Mouse (Mus musculus): ENCODE data around the gene Csnk1d. TPM values are rescaled to one million over a fixed set of nuclear protein-coding genes. Genes with fewer than 3 reads are reported as not detected.

Gene Csnk1d
- polyA plus RNA-seq, 1 experiment from 2014 or later, result 47.9 TPM

- peaks cover 36% of the 10 kb centered on the region for H3K36me3 ChIP-seq (ENCODE audit: control insufficient read depth, insufficient read depth, low read length)
Measured at GRCm38 (mm10) chr11:120954936-120955335, 36.2 kb downstream of the Csnk1d start.

GRCm38 (mm10) chr11:120951731-120952730 is 39.1 kb downstream of the Csnk1d start:
- peak overlapping the region; percentile 79 for H3K4me2 ChIP-seq
- H3K4me3 ChIP-seq (ENCODE audit: low read depth, low read length), result peak overlapping the region; percentile 67
- H3K4me1 ChIP-seq (ENCODE audit: control insufficient read depth, insufficient read depth, low read length), result peaks cover 43% of the 10 kb centered on the region
- ATAC-seq (replicated peaks; ENCODE audit: insufficient number of reproducible peaks, low FRiP score, low TSS enrichment), result no peak
- 58% methylated on average over 9 of the region's 9 CpGs for WGBS (ENCODE audit: insufficient replicate concordance)
- H3K9ac ChIP-seq (ENCODE audit: low read depth, low read length), result peak overlapping the region; percentile 91
- H3K27me3 ChIP-seq (ENCODE audit: control insufficient read depth, insufficient read depth, low read length), result no peaks in the 10 kb centered on the region; the same call in 1 of the 2 replicates
- H3K27ac ChIP-seq (ENCODE audit: low read depth, low read length), result peak overlapping the region; percentile 62
- H3K36me3 ChIP-seq (ENCODE audit: control insufficient read depth, insufficient read depth, low read length), result peaks cover 16% of the 10 kb centered on the region
- H3K9me3 ChIP-seq (replicated peaks; ENCODE audit: control insufficient read depth, low read length), result no peaks in the 10 kb centered on the region

More at GRCm38 (mm10) chr11:120954936-120955335, 36.2 kb downstream of the Csnk1d start:
- Histone ChIP-seq H3K9ac (ENCODE audit: low read depth, low read length) (no peak overlapping the region), H3K27me3 (ENCODE audit: control insufficient read depth, insufficient read depth, low read length) (no peaks in the 10 kb centered on the region), H3K4me2 (no peak overlapping the region), H3K27ac (ENCODE audit: low read depth, low read length) (no peak overlapping the region), H3K4me1 (ENCODE audit: control insufficient read depth, insufficient read depth, low read length) (peaks cover 66% of the 10 kb centered on the region), H3K4me3 (ENCODE audit: low read depth, low read length) (no peak overlapping the region), H3K9me3 (replicated peaks; ENCODE audit: control insufficient read depth, low read length) (no peaks in the 10 kb centered on the region)
- WGBS (ENCODE audit: insufficient replicate concordance), result 75% methylated on average over 5 of the region's 5 CpGs
- ATAC-seq (replicated peaks; ENCODE audit: insufficient number of reproducible peaks, low FRiP score, low TSS enrichment), result no peak

GRCm38 (mm10) chr11:120951237-120951636 is 39.9 kb downstream of the Csnk1d start:
- Histone ChIP-seq H3K36me3 (ENCODE audit: control insufficient read depth, insufficient read depth, low read length) (peaks cover 8% of the 10 kb centered on the region), H3K4me2 (peak overlapping the region; percentile 79), H3K9ac (ENCODE audit: low read depth, low read length) (peak overlapping the region; percentile 91; the same call in 1 of the 2 replicates), H3K4me1 (ENCODE audit: control insufficient read depth, insufficient read depth, low read length) (peaks cover 36% of the 10 kb centered on the region), H3K9me3 (replicated peaks; ENCODE audit: control insufficient read depth, low read length) (no peaks in the 10 kb centered on the region), H3K27ac (ENCODE audit: low read depth, low read length) (peak overlapping the region; percentile 62), H3K4me3 (ENCODE audit: low read depth, low read length) (peak overlapping the region; percentile 67), H3K27me3 (ENCODE audit: control insufficient read depth, insufficient read depth, low read length) (no peaks in the 10 kb centered on the region; the same call in 1 of the 2 replicates)
- ATAC-seq (replicated peaks; ENCODE audit: insufficient number of reproducible peaks, low FRiP score, low TSS enrichment), result no peak; the same call in 1 of the 2 replicates
- WGBS (ENCODE audit: insufficient replicate concordance), result 18% methylated on average over 8 of the region's 8 CpGs

- Histone ChIP-seq H3K36me3 (ENCODE audit: control insufficient read depth, insufficient read depth, low read length) (0 out of 2 replicates have a peak, but pooled peaks cover under 1% of the 10 kb centered on the region), H3K27ac (ENCODE audit: low read depth, low read length) (peak overlapping the region; percentile 91), H3K4me1 (ENCODE audit: control insufficient read depth, insufficient read depth, low read length) (peaks cover 30% of the 10 kb centered on the region), H3K4me3 (ENCODE audit: low read depth, low read length) (peak overlapping the region; percentile 67), H3K9ac (ENCODE audit: low read depth, low read length) (peak overlapping the region; percentile 91), H3K27me3 (ENCODE audit: control insufficient read depth, insufficient read depth, low read length) (peaks cover under 1% of the 10 kb centered on the region; the same call in 1 of the 2 replicates), H3K4me2 (peak overlapping the region; percentile 79), H3K9me3 (replicated peaks; ENCODE audit: control insufficient read depth, low read length) (no peaks in the 10 kb centered on the region)
- ATAC-seq (replicated peaks; ENCODE audit: insufficient number of reproducible peaks, low FRiP score, low TSS enrichment), result peak; percentile 82
- WGBS (ENCODE audit: insufficient replicate concordance), result 2% methylated on average over 39 of the region's 39 CpGs
Measured at GRCm38 (mm10) chr11:120950281-120951202, 40.6 kb downstream of the Csnk1d start.

- Histone ChIP-seq H3K4me3 (ENCODE audit: low read depth, low read length) (peak overlapping the region; percentile 67), H3K36me3 (ENCODE audit: control insufficient read depth, insufficient read depth, low read length) (no peaks in the 10 kb centered on the region), H3K9me3 (replicated peaks; ENCODE audit: control insufficient read depth, low read length) (no peaks in the 10 kb centered on the region), H3K4me1 (ENCODE audit: control insufficient read depth, insufficient read depth, low read length) (peaks cover 29% of the 10 kb centered on the region), H3K27me3 (ENCODE audit: control insufficient read depth, insufficient read depth, low read length) (peaks cover 3% of the 10 kb centered on the region; the same call in 1 of the 2 replicates), H3K4me2 (peak overlapping the region; percentile 79), H3K9ac (ENCODE audit: low read depth, low read length) (peak overlapping the region; percentile 91), H3K27ac (ENCODE audit: low read depth, low read length) (peak overlapping the region; percentile 91)
- 8% methylated on average over 10 of the region's 10 CpGs for WGBS (ENCODE audit: insufficient replicate concordance)
- ATAC-seq (replicated peaks; ENCODE audit: insufficient number of reproducible peaks, low FRiP score, low TSS enrichment), result no peak
Measured at GRCm38 (mm10) chr11:120949863-120950262, 41.3 kb downstream of the Csnk1d start.

GRCm38 (mm10) chr11:120948861-120949851 is 42.0 kb downstream of the Csnk1d start:
- H3K4me1 ChIP-seq (ENCODE audit: control insufficient read depth, insufficient read depth, low read length), result peaks cover 29% of the 10 kb centered on the region
- H3K27ac ChIP-seq (ENCODE audit: low read depth, low read length), result peak overlapping the region; percentile 91
- H3K4me2 ChIP-seq, result peak overlapping the region; percentile 79
- peak; percentile 41 for ATAC-seq (replicated peaks; ENCODE audit: insufficient number of reproducible peaks, low FRiP score, low TSS enrichment)
- no peaks in the 10 kb centered on the region for H3K9me3 ChIP-seq (replicated peaks; ENCODE audit: control insufficient read depth, low read length)
- H3K9ac ChIP-seq (ENCODE audit: low read depth, low read length), result peak overlapping the region; percentile 91
- H3K36me3 ChIP-seq (ENCODE audit: control insufficient read depth, insufficient read depth, low read length), result no peaks in the 10 kb centered on the region
- peak overlapping the region; percentile 67 for H3K4me3 ChIP-seq (ENCODE audit: low read depth, low read length)
- H3K27me3 ChIP-seq (ENCODE audit: control insufficient read depth, insufficient read depth, low read length), result peaks cover 3% of the 10 kb centered on the region; the same call in 1 of the 2 replicates
- WGBS (ENCODE audit: insufficient replicate concordance), result under 1% methylated on average over 67 of the region's 75 CpGs

- no peak for ATAC-seq (replicated peaks; ENCODE audit: insufficient number of reproducible peaks, low FRiP score, low TSS enrichment)
- Histone ChIP-seq H3K4me2 (peak within 1 kb of the TSS; percentile 79), H3K36me3 (ENCODE audit: control insufficient read depth, insufficient read depth, low read length) (no peaks in the 10 kb centered on the region), H3K4me3 (ENCODE audit: low read depth, low read length) (peak within 1 kb of the TSS; percentile 67), H3K4me1 (ENCODE audit: control insufficient read depth, insufficient read depth, low read length) (peaks cover 29% of the 10 kb centered on the region), H3K27me3 (ENCODE audit: control insufficient read depth, insufficient read depth, low read length) (peaks cover 7% of the 10 kb centered on the region), H3K9me3 (replicated peaks; ENCODE audit: control insufficient read depth, low read length) (no peaks in the 10 kb centered on the region), H3K9ac (ENCODE audit: low read depth, low read length) (peak within 1 kb of the TSS; percentile 91), H3K27ac (ENCODE audit: low read depth, low read length) (peak within 1 kb of the TSS; percentile 91)
- 20% methylated on average over 12 of the region's 12 CpGs for WGBS (ENCODE audit: insufficient replicate concordance)
Measured at GRCm38 (mm10) chr11:120948328-120948727, 42.8 kb downstream of the Csnk1d start, which contains the start of gene Slc16a3. Gene Slc16a3 (plus strand): TSS chr11:120948480.
